Mouse (Mus musculus) heart, postnatal 0 days (tissue): Measurements from ENCODE around the gene Slc40a1. TPM values are rescaled to one million over a fixed set of nuclear protein-coding genes. Genes with fewer than 3 reads are reported as not detected.
A peak's percentile ranks its signal among the peaks of the same experiment; 100 is the strongest.

Experiments used
- ATAC-seq: fragments of 200-750 bp; cut with Nextera tagmentation; 2 replicates; pipeline ENCODE4 v1.8.0; 2017; ENCODE audit warnings: low read depth, moderate number of reproducible peaks, moderate library complexity; ENCODE audit not compliant: insufficient read depth
- DNase-seq: peaks from one replicate; pipeline ENCODE4 v3.0.0-alpha.2; 2016; ENCODE audit warnings: low spot score
- H3K27ac ChIP-seq: fragments of 300-500 bp; sonication (generic); 2 replicates; pipeline ENCODE4 v1.5.1; 2014; ENCODE audit warnings: low read depth, mild to moderate bottlenecking
- H3K27me3 ChIP-seq: fragments of 300-500 bp; sonication (generic); 2 replicates; pipeline ENCODE4 v1.6.1; 2014; ENCODE audit warnings: low read length, mixed read lengths; ENCODE audit not compliant: control insufficient read depth, insufficient read depth
- H3K36me3 ChIP-seq: fragments of 300-500 bp; sonication (generic); replicated peaks from 2 replicates; pipeline ENCODE4 v1.6.1; 2014; ENCODE audit warnings: low read length, mixed read lengths; ENCODE audit not compliant: control insufficient read depth, insufficient read depth
- H3K4me1 ChIP-seq: fragments of 300-500 bp; sonication (generic); 2 replicates; pipeline ENCODE4 v1.6.1; 2014; ENCODE audit warnings: antibody characterized with exemption; ENCODE audit not compliant: control insufficient read depth, insufficient read depth
- H3K4me2 ChIP-seq: fragments of 300-500 bp; sonication (generic); 2 replicates; pipeline ENCODE4 v1.6.1; 2014; ENCODE audit warnings: low read depth, mild to moderate bottlenecking, low read length, moderate library complexity
- H3K4me3 ChIP-seq: fragments of 300-500 bp; sonication (generic); 2 replicates; pipeline ENCODE4 v1.5.1; 2014; ENCODE audit warnings: low read depth, low read length
- H3K9ac ChIP-seq: fragments of 300-500 bp; sonication (generic); replicated peaks from 2 replicates; pipeline ENCODE4 v1.6.1; 2014; ENCODE audit warnings: low read depth, low read length, mixed read lengths
- H3K9me3 ChIP-seq: fragments of 300-500 bp; sonication (generic); replicated peaks from 2 replicates; pipeline ENCODE4 v1.6.1; 2016; ENCODE audit warnings: low read length; ENCODE audit not compliant: control insufficient read depth
- CTCF ChIP-seq: IDR thresholded peaks from 2 replicates; pipeline ENCODE4 v1.5.1; 2016; ENCODE audit warnings: antibody characterized with exemption, control low read depth, low read depth
- EP300 ChIP-seq: IDR thresholded peaks from 2 replicates; pipeline ENCODE4 v1.6.1; 2016; ENCODE audit warnings: antibody characterized with exemption, low read depth
- WGBS: fragments of 180-500 bp; shearing (Covaris S2); extraction: QIAGEN DNeasy Blood & Tissue Kit; methylation state at CpG from one replicate; pipeline ENCODE4 v1.1.7; 2014; 5-methylcytosine and 5-hydroxymethylcytosine counted together
- polyA plus RNA-seq: library from polyadenylated mRNA; unstranded; fragments of >200 nt; fragmentation: Nextera tagmentation; extraction: Ambion mirVana; gene quantifications from 2 replicates; pipeline ENCODE4 v1.2.1, GENCODE M21; 2015
- total RNA-seq: library from RNA; depleted of rRNA; stranded (reverse); fragments of >200 nt; gene quantifications from 2 replicates; pipeline ENCODE4 v1.2.3, GENCODE M21; 2014; ENCODE audit warnings: low replicate concordance; rRNA removed

The Slc40a1 gene
- total and polyA plus RNA-seq, 2 experiments from 2014 or later, result 9.5 to 16.9 TPM

DNA sequence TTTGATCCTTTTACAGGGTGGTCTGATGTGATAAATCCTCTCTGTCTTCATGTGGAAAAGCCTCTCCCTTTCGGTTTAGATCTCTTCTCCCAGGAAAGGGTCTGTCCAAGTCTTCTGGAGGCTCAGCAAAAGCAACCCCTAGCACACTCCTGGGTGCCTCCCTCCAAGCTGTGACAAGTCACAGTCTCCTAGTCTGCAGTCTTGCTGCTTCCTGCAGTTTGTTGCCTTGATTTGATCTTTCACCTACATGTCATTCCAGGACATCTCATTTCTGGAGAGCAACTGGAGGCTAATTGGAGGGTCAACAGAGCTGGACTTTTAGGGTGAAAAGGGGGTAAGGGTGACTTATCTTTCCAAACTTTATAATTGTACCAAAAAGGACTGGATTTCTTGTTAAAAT is 61.0 kb downstream of the Slc40a1 start:
- H3K9ac ChIP-seq, result no peak overlapping the region
- H3K4me1 ChIP-seq, result peaks cover 41% of the 10 kb centered on the region
- ATAC-seq (no peak), DNase-seq (no peak)
- no peak for TF ChIP-seq EP300
- no peak for TF ChIP-seq CTCF
- 0 out of 2 replicates have a peak, but pooled peaks cover 3% of the 10 kb centered on the region for H3K9me3 ChIP-seq
- no peaks in the 10 kb centered on the region for H3K36me3 ChIP-seq
- no peak overlapping the region for H3K4me3 ChIP-seq
- 19% methylated on average over 1 of the region's 1 CpGs for WGBS
- H3K27ac ChIP-seq, result peak overlapping the region; percentile 65
- H3K4me2 ChIP-seq, result no peak overlapping the region
- H3K27me3 ChIP-seq, result no peaks in the 10 kb centered on the region

DNA sequence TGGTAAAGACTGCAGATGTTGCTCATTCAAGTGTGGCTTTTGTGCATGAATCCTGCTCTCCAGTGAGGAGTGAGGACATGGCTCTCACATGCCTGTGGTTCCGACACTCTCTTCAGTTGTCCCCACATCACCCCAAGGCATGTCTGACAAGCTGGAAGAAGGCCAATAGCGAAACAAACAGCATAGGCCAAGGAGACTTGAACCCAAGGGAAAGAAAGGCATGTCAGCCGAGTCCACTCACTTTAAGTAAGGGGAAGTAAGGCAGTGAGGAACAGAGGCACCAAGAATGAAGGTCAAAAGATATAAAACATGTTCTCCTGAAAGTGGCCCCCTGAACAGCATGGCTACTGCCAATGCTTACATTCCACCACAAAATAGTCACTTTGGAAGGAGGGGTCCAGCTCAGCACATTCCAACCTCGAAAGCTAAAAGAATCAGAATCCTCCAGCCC is 61.7 kb downstream of the Slc40a1 start:
- ATAC-seq, result peak; percentile 55
- 26% methylated on average over 4 of the region's 4 CpGs for WGBS
- Histone ChIP-seq H3K27ac (0 out of 2 replicates have a peak overlapping the region, but pooled peaks have one; percentile 25), H3K4me2 (no peak overlapping the region), H3K36me3 (no peaks in the 10 kb centered on the region), H3K4me1 (peaks cover 45% of the 10 kb centered on the region), H3K9ac (no peak overlapping the region), H3K9me3 (0 out of 2 replicates have a peak, but pooled peaks cover 3% of the 10 kb centered on the region), H3K4me3 (no peak overlapping the region), H3K27me3 (no peaks in the 10 kb centered on the region)
- 0 out of 2 replicates have a peak, but pooled peaks have one; percentile 45 for TF ChIP-seq EP300
- TF ChIP-seq CTCF, result no peak
- DNase-seq, result peak; percentile 50

DNA sequence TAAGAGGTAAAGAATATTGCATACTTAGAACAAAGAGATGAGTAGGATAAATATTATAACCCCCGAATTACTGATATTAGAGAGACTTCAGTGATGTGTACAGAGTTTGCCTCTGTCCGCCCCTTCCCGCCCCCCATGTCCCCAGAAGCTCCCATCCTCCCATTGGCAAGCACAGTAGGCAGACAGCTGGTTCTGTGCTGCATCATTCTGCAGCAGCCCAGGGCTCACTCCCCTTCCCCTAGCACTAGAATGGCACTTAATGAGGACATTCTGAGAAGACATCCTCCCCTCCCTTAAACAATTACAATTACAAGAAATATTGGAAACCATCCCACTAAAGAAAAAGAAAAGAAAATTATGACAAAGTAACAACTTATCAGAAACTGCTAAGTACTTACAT is 62.7 kb downstream of the Slc40a1 start:
- TF ChIP-seq CTCF, result no peak
- no peak for TF ChIP-seq EP300
- Histone ChIP-seq H3K27me3 (no peaks in the 10 kb centered on the region), H3K36me3 (no peaks in the 10 kb centered on the region), H3K27ac (no peak overlapping the region), H3K4me2 (no peak overlapping the region), H3K4me3 (no peak overlapping the region), H3K9me3 (0 out of 2 replicates have a peak, but pooled peaks cover 3% of the 10 kb centered on the region), H3K4me1 (peaks cover 42% of the 10 kb centered on the region), H3K9ac (no peak overlapping the region)
- DNase-seq (no peak), ATAC-seq (no peak)
- WGBS, result 93% methylated on average over 3 of the region's 3 CpGs

DNA sequence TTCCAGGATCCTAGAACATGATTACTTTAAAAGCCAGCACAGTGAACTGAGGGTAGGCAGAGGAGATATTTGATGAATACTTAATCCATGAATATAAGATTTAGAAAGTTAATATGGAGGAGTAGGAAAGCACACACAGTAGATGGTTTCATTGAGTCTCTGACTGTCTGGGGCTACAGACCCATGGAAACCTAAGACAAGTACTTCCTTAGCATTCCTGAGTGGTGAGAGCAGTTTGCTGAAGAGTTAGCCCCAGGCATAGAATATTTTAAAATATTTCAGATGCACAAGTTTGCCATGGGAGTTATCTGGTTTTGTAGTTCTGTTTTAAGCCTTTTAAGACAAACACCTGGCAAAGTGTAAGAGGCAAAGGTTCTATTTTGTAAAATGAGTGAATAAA is 65.2 kb downstream of the Slc40a1 start:
- H3K27ac ChIP-seq, result no peak overlapping the region
- DNase-seq, result no peak
- TF ChIP-seq CTCF (no peak), EP300 (no peak)
- no peak overlapping the region for H3K9ac ChIP-seq
- H3K9me3 ChIP-seq, result 0 out of 2 replicates have a peak, but pooled peaks cover 3% of the 10 kb centered on the region
- ATAC-seq, result no peak
- H3K4me1 ChIP-seq, result peaks cover 22% of the 10 kb centered on the region
- no peaks in the 10 kb centered on the region for H3K27me3 ChIP-seq
- no peak overlapping the region for H3K4me3 ChIP-seq
- H3K4me2 ChIP-seq, result no peak overlapping the region
- no peaks in the 10 kb centered on the region for H3K36me3 ChIP-seq

DNA sequence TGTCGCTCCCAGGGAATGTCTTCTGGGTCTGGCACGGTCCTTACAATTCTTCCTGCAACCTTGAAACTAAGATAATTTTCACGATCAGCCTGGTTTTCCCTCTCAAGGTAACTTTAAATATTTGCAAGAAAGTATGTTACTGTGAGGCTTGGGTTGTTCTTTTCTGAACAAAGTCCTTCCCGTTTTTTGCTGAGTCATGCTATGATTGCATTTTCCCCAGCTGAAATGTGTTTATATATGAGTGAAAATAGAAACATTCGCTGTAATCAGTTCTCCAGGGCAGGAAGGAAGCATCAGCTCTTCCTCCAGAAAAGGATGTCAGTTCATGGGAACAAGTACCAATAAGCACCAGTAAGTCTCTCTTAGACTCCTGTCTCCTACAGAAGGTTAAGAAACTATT is 66.0 kb downstream of the Slc40a1 start:
- TF ChIP-seq CTCF (no peak), EP300 (no peak)
- no peak overlapping the region for H3K9ac ChIP-seq
- H3K4me2 ChIP-seq, result peak overlapping the region; percentile 22; the same call in 1 of the 2 replicates
- no peaks in the 10 kb centered on the region for H3K36me3 ChIP-seq
- ATAC-seq (no peak), DNase-seq (no peak)
- H3K4me3 ChIP-seq, result no peak overlapping the region
- 0 out of 2 replicates have a peak, but pooled peaks cover 3% of the 10 kb centered on the region for H3K9me3 ChIP-seq
- H3K27me3 ChIP-seq, result no peaks in the 10 kb centered on the region
- H3K4me1 ChIP-seq, result peaks cover 19% of the 10 kb centered on the region
- WGBS, result 20% methylated on average over 5 of the region's 5 CpGs
- peak overlapping the region; percentile 49 for H3K27ac ChIP-seq

Other genes with a start within 250 kb of the Slc40a1 start
- gene Wdr75, start 131.4 kb downstream of the Slc40a1 start, total RNA-seq, result 99.0 and 178 TPM in 2 replicates
- 21.1 and 23.2 TPM in 2 replicates for gene Wdr75, start 131.4 kb downstream of the Slc40a1 start, polyA plus RNA-seq
- not detected in 2 replicates for gene Gm5269, start 36.2 kb downstream of the Slc40a1 start, total RNA-seq
- not detected in 2 replicates for gene Gm5269, start 36.2 kb downstream of the Slc40a1 start, polyA plus RNA-seq
- gene Dnah7b, start 139.8 kb upstream of the Slc40a1 start, total RNA-seq, result 1.4 and 2.4 TPM in 2 replicates
- gene Dnah7b, start 139.8 kb upstream of the Slc40a1 start, polyA plus RNA-seq, result 0.52 and 0.59 TPM in 2 replicates